8 mouse cellular contexts compared by ENCODE assay signal in genomic region chr7:141008938-141009660, GRCm38 (mm10). TPM values are rescaled to one million over a fixed set of nuclear protein-coding genes. Genes with fewer than 3 reads are reported as not detected.
DNase-seq lines count a peak whose midpoint lies in the region; ATAC-seq lines count a peak whose summit lies in the region.

No protein-coding gene starts in this region.

- no peak for ATAC-seq in embryonic facial prominence, embryonic 13.5 days (ENCODE audit: insufficient number of reproducible peaks, insufficient read depth, low FRiP score, low TSS enrichment, low read depth)
- peak; percentile 73 for ATAC-seq in kidney, embryonic 14.5 days (ENCODE audit: low FRiP score, low TSS enrichment)
- ATAC-seq in liver, embryonic 12.5 days = peak; percentile 68
- peak; percentile 84 for ATAC-seq in stomach, embryonic 14.5 days (ENCODE audit: insufficient number of reproducible peaks, insufficient read depth, low FRiP score, low read depth)

- peak overlapping the region; percentile 64 for H3K4me2 ChIP-seq in embryonic facial prominence, embryonic 13.5 days
- peak overlapping the region; percentile 48 for H3K4me2 ChIP-seq in kidney, embryonic 14.5 days (replicated peaks; ENCODE audit: low read depth, low read length)
- peak overlapping the region; percentile 59 for H3K4me2 ChIP-seq in liver, embryonic 12.5 days
- peak overlapping the region; percentile 57 for H3K4me2 ChIP-seq in stomach, embryonic 14.5 days (replicated peaks; ENCODE audit: low read depth, low read length)

- H3K4me3 ChIP-seq in embryonic facial prominence, embryonic 13.5 days = peak overlapping the region; percentile 21
- peak overlapping the region; percentile 43 for H3K4me3 ChIP-seq in heart, embryonic 10.5 days
- peak overlapping the region; percentile 44 for H3K4me3 ChIP-seq in kidney, embryonic 14.5 days (ENCODE audit: low read length)
- H3K4me3 ChIP-seq in liver, embryonic 12.5 days = peak overlapping the region; percentile 19; the same call in 1 of the 2 replicates
- H3K4me3 ChIP-seq in stomach, embryonic 14.5 days (ENCODE audit: low read depth, low read length) = peak overlapping the region; percentile 41; the same call in 1 of the 2 replicates

- WGBS in embryonic facial prominence, embryonic 13.5 days = 8% methylated on average over 20 of the region's 20 CpGs
- 8% methylated on average over 20 of the region's 20 CpGs for WGBS in heart, embryonic 10.5 days
- WGBS in kidney, embryonic 14.5 days = 8% methylated on average over 20 of the region's 20 CpGs
- WGBS in liver, embryonic 12.5 days (ENCODE audit: insufficient replicate concordance) = 6% methylated on average over 20 of the region's 20 CpGs
- WGBS in stomach, embryonic 14.5 days = 8% methylated on average over 20 of the region's 20 CpGs

- H3K9me3 ChIP-seq in embryonic facial prominence, embryonic 13.5 days = no peaks in the 10 kb centered on the region
- no peaks in the 10 kb centered on the region for H3K9me3 ChIP-seq in heart, embryonic 10.5 days
- H3K9me3 ChIP-seq in kidney, embryonic 14.5 days (ENCODE audit: control insufficient read depth, low read length) = no peaks in the 10 kb centered on the region
- no peaks in the 10 kb centered on the region for H3K9me3 ChIP-seq in liver, embryonic 12.5 days (replicated peaks)
- H3K9me3 ChIP-seq in stomach, embryonic 14.5 days (ENCODE audit: control insufficient read depth, low read depth, low read length) = no peaks in the 10 kb centered on the region

- peak overlapping the region; percentile 60 for H3K27ac ChIP-seq in embryonic facial prominence, embryonic 13.5 days
- H3K27ac ChIP-seq in heart, embryonic 10.5 days = peak overlapping the region; percentile 62; the same call in 1 of the 2 replicates
- no peak overlapping the region for H3K27ac ChIP-seq in kidney, embryonic 14.5 days (ENCODE audit: low read depth, low read length)
- H3K27ac ChIP-seq in liver, embryonic 12.5 days = no peak overlapping the region
- H3K27ac ChIP-seq in stomach, embryonic 14.5 days (ENCODE audit: low read length) = peak overlapping the region; percentile 39; the same call in 1 of the 2 replicates

- H3K27me3 ChIP-seq in embryonic facial prominence, embryonic 13.5 days = no peaks in the 10 kb centered on the region
- peaks cover 22% of the 10 kb centered on the region for H3K27me3 ChIP-seq in heart, embryonic 10.5 days (ENCODE audit: insufficient read depth, poor library complexity, severe bottlenecking)
- H3K27me3 ChIP-seq in kidney, embryonic 14.5 days (ENCODE audit: control insufficient read depth, insufficient read depth, low read length) = no peaks in the 10 kb centered on the region
- no peaks in the 10 kb centered on the region for H3K27me3 ChIP-seq in liver, embryonic 12.5 days (replicated peaks)
- H3K27me3 ChIP-seq in stomach, embryonic 14.5 days (ENCODE audit: control insufficient read depth, insufficient read depth, low read length) = no peaks in the 10 kb centered on the region

- peak; percentile 81 for DNase-seq in A20 (ENCODE audit: low read depth, low spot score)
- peak; percentile 92 for DNase-seq in adrenal gland, postnatal 14 days
- DNase-seq in heart, embryonic 10.5 days (ENCODE audit: low spot score) = peak; percentile 92
- DNase-seq in natural killer cell, adult 2 months (ENCODE audit: low spot score in 2 of 2) = peak; percentile 40 to 70

- H3K4me1 ChIP-seq in embryonic facial prominence, embryonic 13.5 days = peaks cover 31% of the 10 kb centered on the region
- peaks cover 22% of the 10 kb centered on the region for H3K4me1 ChIP-seq in heart, embryonic 10.5 days
- H3K4me1 ChIP-seq in kidney, embryonic 14.5 days (ENCODE audit: control insufficient read depth, insufficient read depth, low read length) = peaks cover 23% of the 10 kb centered on the region
- peaks cover 42% of the 10 kb centered on the region for H3K4me1 ChIP-seq in liver, embryonic 12.5 days
- peaks cover 18% of the 10 kb centered on the region; the same call in 1 of the 2 replicates for H3K4me1 ChIP-seq in stomach, embryonic 14.5 days (ENCODE audit: control insufficient read depth, insufficient read depth, low read length)

- H3K9ac ChIP-seq in embryonic facial prominence, embryonic 13.5 days = 0 out of 2 replicates have a peak overlapping the region, but pooled peaks have one; percentile 27
- no peak overlapping the region for H3K9ac ChIP-seq in kidney, embryonic 14.5 days (ENCODE audit: low read depth, low read length)
- H3K9ac ChIP-seq in liver, embryonic 12.5 days = no peak overlapping the region
- 0 out of 2 replicates have a peak overlapping the region, but pooled peaks have one; percentile 7 for H3K9ac ChIP-seq in stomach, embryonic 14.5 days (replicated peaks; ENCODE audit: low read depth, low read length)

- no peaks in the 10 kb centered on the region for H3K36me3 ChIP-seq in embryonic facial prominence, embryonic 13.5 days
- no peaks in the 10 kb centered on the region for H3K36me3 ChIP-seq in heart, embryonic 10.5 days
- no peaks in the 10 kb centered on the region for H3K36me3 ChIP-seq in kidney, embryonic 14.5 days (ENCODE audit: control insufficient read depth, insufficient read depth, low read length)
- H3K36me3 ChIP-seq in liver, embryonic 12.5 days = no peaks in the 10 kb centered on the region
- H3K36me3 ChIP-seq in stomach, embryonic 14.5 days (ENCODE audit: control insufficient read depth, insufficient read depth, low read length) = no peaks in the 10 kb centered on the region

RNA-seq across cellular contexts. Expression of gene Ifitm3, which starts 1.5 kb away (rescaled TPM):
- 124 and 169 TPM in 2 replicates for total RNA-seq in adrenal gland, postnatal 14 days (2021)
- 98.1 and 109 TPM in 2 replicates for polyA plus RNA-seq in embryonic facial prominence, embryonic 13.5 days (2015; fragmentation: Nextera tagmentation; extraction: Ambion mirVana)
- 24.5 and 32.7 TPM in 2 replicates for polyA plus RNA-seq in heart, embryonic 10.5 days (2016; fragmentation: Nextera tagmentation; extraction: Ambion mirVana)
- polyA plus RNA-seq in kidney, embryonic 14.5 days (2014; fragmentation: Nextera tagmentation; extraction: Ambion mirVana) = 154 and 166 TPM in 2 replicates
- 35.7 TPM in 2 replicates for polyA plus RNA-seq in liver, embryonic 12.5 days (2016; fragmentation: Nextera tagmentation; extraction: Ambion mirVana)
- 347 and 377 TPM in 2 replicates for polyA plus RNA-seq in stomach, embryonic 14.5 days (2014; fragmentation: Nextera tagmentation; extraction: Ambion mirVana)

RNA-seq across cellular contexts. Expression of gene Ifitm6, which starts 8.6 kb away (rescaled TPM):
- 0.89 and 1.4 TPM in 2 replicates for total RNA-seq in adrenal gland, postnatal 14 days (2021)
- polyA plus RNA-seq in embryonic facial prominence, embryonic 13.5 days (2015; fragmentation: Nextera tagmentation; extraction: Ambion mirVana) = 0.45 TPM in 1 of 2 replicates, not detected in the other
- not detected in 2 replicates for polyA plus RNA-seq in heart, embryonic 10.5 days (2016; fragmentation: Nextera tagmentation; extraction: Ambion mirVana)
- polyA plus RNA-seq in kidney, embryonic 14.5 days (2014; fragmentation: Nextera tagmentation; extraction: Ambion mirVana) = 0.84 and 1.6 TPM in 2 replicates
- 1.4 and 2.7 TPM in 2 replicates for polyA plus RNA-seq in liver, embryonic 12.5 days (2016; fragmentation: Nextera tagmentation; extraction: Ambion mirVana)
- polyA plus RNA-seq in stomach, embryonic 14.5 days (2014; fragmentation: Nextera tagmentation; extraction: Ambion mirVana) = 2.6 TPM in 1 of 2 replicates, not detected in the other

RNA-seq across cellular contexts. Expression of gene Gm17387, which starts 19.8 kb away (rescaled TPM):
- total RNA-seq in adrenal gland, postnatal 14 days (2021) = not detected in 2 replicates
- not detected in 2 replicates for polyA plus RNA-seq in embryonic facial prominence, embryonic 13.5 days (2015; fragmentation: Nextera tagmentation; extraction: Ambion mirVana)
- not detected in 2 replicates for polyA plus RNA-seq in heart, embryonic 10.5 days (2016; fragmentation: Nextera tagmentation; extraction: Ambion mirVana)
- polyA plus RNA-seq in kidney, embryonic 14.5 days (2014; fragmentation: Nextera tagmentation; extraction: Ambion mirVana) = not detected in 2 replicates
- polyA plus RNA-seq in liver, embryonic 12.5 days (2016; fragmentation: Nextera tagmentation; extraction: Ambion mirVana) = not detected in 2 replicates
- polyA plus RNA-seq in stomach, embryonic 14.5 days (2014; fragmentation: Nextera tagmentation; extraction: Ambion mirVana) = not detected in 2 replicates

RNA-seq across cellular contexts. Expression of gene Ifitm1, which starts 42.1 kb away (rescaled TPM):
- total RNA-seq in adrenal gland, postnatal 14 days (2021) = 7.3 and 13.5 TPM in 2 replicates
- 91.5 and 101 TPM in 2 replicates for polyA plus RNA-seq in embryonic facial prominence, embryonic 13.5 days (2015; fragmentation: Nextera tagmentation; extraction: Ambion mirVana)
- 3.6 and 12.5 TPM in 2 replicates for polyA plus RNA-seq in heart, embryonic 10.5 days (2016; fragmentation: Nextera tagmentation; extraction: Ambion mirVana)
- 54.4 and 61.4 TPM in 2 replicates for polyA plus RNA-seq in kidney, embryonic 14.5 days (2014; fragmentation: Nextera tagmentation; extraction: Ambion mirVana)
- 19.5 and 23.4 TPM in 2 replicates for polyA plus RNA-seq in liver, embryonic 12.5 days (2016; fragmentation: Nextera tagmentation; extraction: Ambion mirVana)
- 241 and 289 TPM in 2 replicates for polyA plus RNA-seq in stomach, embryonic 14.5 days (2014; fragmentation: Nextera tagmentation; extraction: Ambion mirVana)

RNA-seq across cellular contexts. Expression of gene B4galnt4, which starts 51.8 kb away (rescaled TPM):
- 1.4 and 2.7 TPM in 2 replicates for total RNA-seq in adrenal gland, postnatal 14 days (2021)
- polyA plus RNA-seq in embryonic facial prominence, embryonic 13.5 days (2015; fragmentation: Nextera tagmentation; extraction: Ambion mirVana) = 26.4 and 27.4 TPM in 2 replicates
- 2.6 and 12.7 TPM in 2 replicates for polyA plus RNA-seq in heart, embryonic 10.5 days (2016; fragmentation: Nextera tagmentation; extraction: Ambion mirVana)
- polyA plus RNA-seq in kidney, embryonic 14.5 days (2014; fragmentation: Nextera tagmentation; extraction: Ambion mirVana) = 13.7 and 14.4 TPM in 2 replicates
- polyA plus RNA-seq in liver, embryonic 12.5 days (2016; fragmentation: Nextera tagmentation; extraction: Ambion mirVana) = 1.9 and 2.3 TPM in 2 replicates
- 8.6 and 10.3 TPM in 2 replicates for polyA plus RNA-seq in stomach, embryonic 14.5 days (2014; fragmentation: Nextera tagmentation; extraction: Ambion mirVana)

Comparison
In these comparisons a context has a peak if more than half of its experiments do, and no peak if none do; other contexts are left out.
1. H3K27ac ChIP-seq: peak in embryonic facial prominence, embryonic 13.5 days (single experiment), heart, embryonic 10.5 days (single experiment) and stomach, embryonic 14.5 days (single experiment); none in kidney, embryonic 14.5 days (single experiment) and liver, embryonic 12.5 days (single experiment).
2. H3K9ac ChIP-seq: peak in embryonic facial prominence, embryonic 13.5 days (single experiment) and stomach, embryonic 14.5 days (single experiment); none in kidney, embryonic 14.5 days (single experiment) and liver, embryonic 12.5 days (single experiment).
3. Peak in every context shown above with its lines, with median percentiles within 50 percentile points of each other: DNase-seq, H3K4me2 ChIP-seq and H3K4me3 ChIP-seq.